Mouse (Mus musculus) layer of hippocampus, postnatal 25 days (tissue): ENCODE measurements around the gene Sik2. TPM values are rescaled to one million over a fixed set of nuclear protein-coding genes. Genes with fewer than 3 reads are reported as not detected.

Source experiments
- DNase-seq, 2 experiments: peaks; one replicate each; pipeline ENCODE4 v3.0.0; 2022; ENCODE audit warnings: mixed read lengths in 2 of 2, low spot score in 1 of 2; ENCODE audit errors: extremely low spot score in 1 of 2
- total RNA-seq, 2 experiments: library from RNA; stranded (reverse); gene quantifications; 2 replicates each; pipeline ENCODE4 v1.2.3; 2021

Gene Sik2
- 10 to 100 TPM; 36.0 to 38.3 TPM for total RNA-seq

DNA sequence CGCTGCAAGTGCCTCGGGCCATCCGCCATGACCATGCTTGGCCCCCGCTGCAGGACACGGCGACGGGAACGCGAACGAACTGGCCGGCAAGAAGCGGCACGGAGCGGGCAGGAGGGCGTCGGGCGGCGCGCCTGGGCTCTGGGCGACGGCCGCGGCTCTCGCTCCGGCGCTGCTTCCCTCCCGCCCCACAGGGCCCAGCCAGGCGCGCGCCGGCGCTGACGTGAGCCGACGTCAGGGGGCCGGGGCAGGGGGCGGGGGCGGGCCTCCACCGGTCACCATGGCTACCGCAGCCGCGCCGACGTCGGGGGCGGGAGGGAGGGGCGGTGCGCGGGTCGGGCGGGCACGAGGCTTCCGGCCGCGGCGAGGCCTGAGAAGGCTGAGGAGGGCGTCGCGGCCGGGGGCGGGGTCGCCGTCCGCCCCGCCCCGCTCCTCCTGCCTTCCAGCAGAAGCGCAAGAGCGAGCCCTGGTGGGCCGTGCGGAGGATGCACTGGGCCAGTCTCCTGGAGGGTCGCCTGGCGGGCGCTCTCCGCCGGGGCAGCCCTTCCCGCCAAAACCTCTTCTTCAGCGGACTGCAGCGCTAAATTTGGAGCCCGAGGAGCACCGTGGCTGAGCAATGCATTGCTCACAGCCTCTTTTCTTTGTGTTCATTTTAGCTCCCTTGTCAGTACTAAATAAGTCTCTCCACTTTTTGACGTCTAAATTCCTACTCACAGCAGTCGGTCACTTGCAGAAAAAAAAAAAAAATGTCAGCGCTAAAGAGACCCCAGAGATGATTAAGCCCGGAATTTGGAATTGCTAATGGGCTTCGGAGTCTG, at the start of gene Sik2:
Gene Sik2 (minus strand): TSS at position 233 of the 815 bp plus-strand sequence.
- peak; percentile 77 for DNase-seq

DNA sequence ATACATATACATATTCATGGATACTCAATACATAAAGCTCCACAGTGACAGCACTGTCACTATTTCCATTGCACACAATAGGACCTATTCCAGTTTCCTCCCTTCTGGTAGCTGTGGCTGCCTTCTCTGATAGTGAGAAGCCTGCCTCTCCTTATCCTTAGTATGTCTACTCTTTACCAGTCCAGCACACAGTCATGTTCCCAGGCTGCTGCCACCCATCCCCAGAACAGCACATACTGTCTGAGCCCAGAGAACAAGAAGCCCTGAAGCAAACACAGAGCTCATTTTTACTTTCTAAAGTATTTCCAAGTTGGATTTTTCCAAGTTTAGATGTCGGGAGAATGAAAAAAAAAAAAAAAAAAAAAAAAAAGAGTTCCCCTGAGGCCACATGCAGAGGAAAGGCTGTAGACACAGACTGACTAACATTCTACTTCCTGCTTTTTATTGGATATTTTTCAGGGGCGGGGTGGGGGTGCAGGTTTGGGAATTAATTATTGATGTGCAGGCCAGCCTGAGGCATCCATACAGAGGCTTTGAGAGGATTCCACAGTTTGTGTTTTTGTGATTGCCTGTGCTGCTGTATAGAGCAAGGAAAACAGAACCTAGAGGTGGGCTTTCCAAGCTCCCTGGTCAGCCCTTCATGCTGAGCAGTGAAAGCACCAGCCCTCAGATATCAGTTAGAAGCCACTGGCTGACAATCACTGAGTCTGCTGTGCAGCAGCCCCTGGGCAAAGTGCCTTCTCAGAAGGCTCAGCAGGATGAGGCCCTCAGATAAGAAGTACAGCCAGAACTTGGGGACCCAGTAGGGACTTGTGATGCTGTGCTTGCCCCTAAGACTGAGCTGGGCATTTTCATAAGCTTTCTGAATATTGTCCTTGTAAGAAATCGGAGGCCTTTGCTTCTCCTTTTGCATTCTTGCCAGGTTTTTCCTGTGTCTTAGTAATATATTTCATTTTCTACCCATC, 47.8 kb upstream of the Sik2 start:
- no peak for DNase-seq

DNA sequence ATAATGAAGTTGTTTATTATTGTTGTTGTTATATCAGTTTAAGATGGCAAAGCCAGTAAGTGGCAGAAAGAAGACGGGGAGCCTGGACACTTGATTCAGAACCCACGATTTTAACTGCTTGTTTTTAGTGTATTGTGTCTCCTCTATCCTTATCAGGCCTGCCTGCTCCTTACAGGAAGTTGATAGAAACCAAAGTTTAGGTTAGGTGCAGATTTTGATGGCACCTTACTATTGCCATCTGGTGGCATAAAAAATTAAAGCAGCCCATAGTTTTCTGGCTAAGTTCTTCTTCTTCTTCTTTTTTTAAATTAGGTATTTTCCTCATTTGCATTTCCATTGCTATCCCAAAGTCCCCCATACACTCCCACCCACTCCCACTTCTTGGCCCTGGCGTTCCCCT, 43.3 kb upstream of the Sik2 start:
- no peak for DNase-seq

DNA sequence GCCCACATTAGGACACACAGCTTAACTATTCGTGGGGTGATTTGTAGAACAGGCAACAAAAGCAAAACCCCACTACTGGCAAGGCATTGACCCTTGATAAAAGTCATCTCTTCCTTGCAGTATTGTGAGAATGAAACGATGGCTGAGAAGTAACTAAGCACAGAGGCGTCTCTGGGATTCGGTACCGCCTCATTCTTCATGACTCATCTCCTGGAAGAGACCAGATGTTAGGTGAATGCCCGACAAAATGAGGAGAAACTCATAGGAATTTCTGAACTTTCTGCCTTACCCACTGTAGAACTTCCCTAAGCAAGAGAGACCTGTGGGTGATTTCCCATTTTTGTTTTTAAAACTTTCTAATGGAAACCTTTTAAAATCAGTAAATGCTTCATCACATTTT, 33.3 kb upstream of the Sik2 start:
- DNase-seq: no peak

DNA sequence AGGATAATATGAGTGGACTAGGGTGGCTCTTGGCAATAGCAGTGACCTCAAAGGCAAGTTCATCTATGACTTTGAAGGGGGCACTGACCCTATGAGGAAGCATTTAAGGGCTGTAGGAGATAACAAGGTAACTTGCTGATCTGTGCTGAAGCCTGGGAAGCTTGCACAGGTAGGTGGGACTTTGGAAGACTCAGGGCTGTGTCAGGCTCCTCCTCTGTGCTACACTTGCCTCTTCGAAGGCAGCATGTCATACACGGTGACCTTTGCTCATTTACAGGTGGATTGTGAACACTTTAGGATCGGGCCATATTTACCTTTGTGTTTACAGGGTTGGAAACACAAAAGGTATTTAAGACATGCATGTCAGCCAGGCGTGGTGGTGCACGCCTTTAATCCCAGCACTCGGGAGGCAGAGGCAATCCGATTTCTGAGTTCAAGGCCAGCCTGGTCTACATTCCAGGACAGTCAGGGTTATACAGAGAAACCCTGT, 32.7 kb upstream of the Sik2 start:
- no peak for DNase-seq

DNA sequence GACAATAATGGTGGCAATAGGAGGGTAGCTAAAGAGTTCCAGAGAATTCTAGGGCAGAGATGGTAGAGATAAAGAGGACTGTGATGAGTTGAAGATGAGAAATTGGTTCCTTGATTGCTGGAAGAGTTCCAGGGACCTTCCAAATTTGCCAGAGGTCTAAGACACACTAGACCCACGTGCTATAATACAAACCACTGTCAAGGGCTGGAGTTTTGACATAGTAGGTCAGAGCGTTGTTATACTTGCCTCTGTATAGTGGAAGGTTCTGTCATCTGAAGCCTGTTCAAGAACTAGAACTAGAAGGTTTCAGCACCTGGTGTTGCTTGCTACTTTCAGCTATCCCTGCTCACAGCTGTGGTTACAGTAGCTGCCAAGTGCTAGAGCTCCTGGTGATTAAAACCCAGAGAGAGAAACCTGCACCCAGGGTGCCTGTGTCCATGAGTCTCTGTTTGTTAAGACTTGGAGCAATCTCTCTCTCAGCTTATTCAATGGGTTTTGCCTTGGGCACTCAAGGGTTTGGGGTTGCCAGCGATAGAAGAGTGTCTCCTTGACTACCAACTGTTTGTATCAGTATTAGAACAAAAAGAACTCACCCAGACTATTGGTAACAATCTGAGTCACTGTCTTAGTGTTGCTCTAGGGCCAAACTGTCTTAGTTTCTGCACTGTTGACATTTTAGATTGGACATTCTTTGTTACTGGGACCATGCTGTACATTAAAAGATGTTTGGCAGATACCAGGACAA, 24.1 kb upstream of the Sik2 start:
- no peak for DNase-seq

DNA sequence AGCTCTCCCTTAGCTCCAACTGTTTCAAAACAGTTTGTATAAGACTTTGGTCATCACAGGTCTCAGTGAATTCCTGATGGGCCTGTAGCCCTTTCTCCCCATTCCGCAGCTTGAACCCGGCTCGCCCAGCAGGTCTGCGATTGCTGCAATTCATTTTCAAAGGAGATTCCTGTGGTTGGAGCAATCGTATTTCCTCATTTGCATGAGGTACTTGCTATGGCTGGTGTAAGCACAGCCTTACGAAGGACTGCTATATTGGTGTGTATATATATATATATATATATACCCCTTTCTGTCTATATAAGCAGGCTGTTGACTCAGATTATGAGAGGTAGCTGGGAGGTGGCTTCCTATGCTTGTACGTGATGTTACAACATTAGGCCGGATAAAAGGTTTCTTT, 23.4 kb upstream of the Sik2 start:
- DNase-seq: no peak

DNA sequence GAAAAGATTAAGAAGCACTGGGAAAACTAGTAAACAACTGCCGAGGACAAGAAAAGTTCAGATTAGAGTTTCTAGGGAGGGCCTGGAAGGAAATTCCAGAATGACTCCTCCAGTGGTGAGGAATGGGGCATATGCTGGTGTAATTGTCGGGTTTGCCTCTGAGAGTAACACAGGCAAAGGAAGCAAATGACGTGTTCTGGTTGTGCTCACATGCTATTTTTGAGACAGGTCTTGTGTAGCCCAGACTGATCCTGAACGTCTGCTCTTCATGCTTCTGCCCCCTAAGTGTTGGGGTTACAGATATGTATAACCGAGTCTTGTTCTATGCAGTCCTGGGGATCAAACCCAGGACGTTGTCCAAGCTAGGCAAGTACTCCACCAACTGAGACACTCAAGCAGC, 22.7 kb upstream of the Sik2 start:
- no peak for DNase-seq

DNA sequence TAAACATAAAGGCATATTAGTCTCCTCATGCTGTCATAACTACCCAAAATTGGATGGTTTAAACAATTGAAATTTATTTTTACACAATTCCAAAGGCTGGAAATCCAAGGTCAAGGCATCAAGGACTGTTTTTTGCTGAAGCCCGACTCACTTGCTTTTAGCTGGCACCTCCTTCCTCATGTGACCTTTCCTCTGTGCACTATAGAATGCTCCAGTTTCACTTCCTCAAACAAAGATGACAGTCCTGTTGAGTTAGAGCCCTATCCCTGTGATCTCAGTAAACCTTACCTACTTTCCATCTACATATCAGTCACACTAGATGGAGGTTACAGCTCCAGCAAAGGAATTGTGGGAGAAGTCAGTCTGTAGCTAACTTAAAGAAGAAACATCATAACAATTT, 21.3 kb upstream of the Sik2 start:
- DNase-seq: no peak

DNA sequence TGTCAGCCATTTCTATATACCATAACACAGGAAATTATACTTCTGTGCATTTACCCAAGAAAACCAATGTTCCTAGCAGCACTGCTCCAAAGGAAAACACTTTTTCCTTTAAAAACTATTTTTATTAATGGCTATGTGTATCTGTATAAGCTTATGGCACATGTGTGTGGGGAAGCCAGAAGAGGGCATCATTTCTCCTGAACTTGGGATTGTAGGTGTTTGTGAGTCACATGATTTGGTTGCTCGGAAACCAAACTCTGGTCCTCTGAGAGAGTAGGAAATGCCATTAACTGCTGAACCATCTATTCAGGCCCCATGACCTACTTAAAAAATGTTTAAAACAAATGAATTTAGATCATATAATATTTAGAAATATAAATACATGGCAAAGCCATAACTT, 18.1 kb upstream of the Sik2 start:
- DNase-seq: no peak

DNA sequence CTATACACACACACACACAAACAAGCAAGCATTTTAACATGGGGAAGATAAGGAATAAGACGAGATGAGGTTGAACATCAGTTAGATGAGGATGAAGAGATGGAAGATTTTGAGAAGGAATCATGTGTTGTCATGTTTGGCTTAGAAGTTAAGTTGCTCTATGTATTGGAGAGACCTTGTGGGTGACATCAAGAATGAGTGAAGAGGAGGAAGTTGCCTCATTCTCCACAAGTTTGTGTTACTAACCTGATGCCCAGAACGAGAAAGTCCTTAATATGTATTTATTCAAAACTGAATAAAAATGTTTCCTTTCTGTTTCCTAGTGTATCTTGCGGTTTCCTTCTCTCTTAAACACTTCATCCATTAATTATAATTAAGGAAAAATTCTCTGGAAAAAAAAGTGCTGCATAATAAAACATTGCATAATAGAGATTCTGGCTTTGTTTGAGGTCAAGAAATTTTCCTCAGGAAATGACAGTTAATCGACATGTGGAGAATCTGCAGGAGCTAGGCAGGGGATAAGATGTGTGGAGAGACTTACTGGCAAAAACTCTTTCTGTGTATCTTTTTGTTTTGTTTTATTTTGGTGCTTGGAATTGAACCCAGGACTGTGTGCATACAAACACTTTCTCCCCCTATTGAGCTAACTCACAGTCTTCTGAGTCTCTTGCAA, 12.4 kb upstream of the Sik2 start:
- no peak for DNase-seq

DNA sequence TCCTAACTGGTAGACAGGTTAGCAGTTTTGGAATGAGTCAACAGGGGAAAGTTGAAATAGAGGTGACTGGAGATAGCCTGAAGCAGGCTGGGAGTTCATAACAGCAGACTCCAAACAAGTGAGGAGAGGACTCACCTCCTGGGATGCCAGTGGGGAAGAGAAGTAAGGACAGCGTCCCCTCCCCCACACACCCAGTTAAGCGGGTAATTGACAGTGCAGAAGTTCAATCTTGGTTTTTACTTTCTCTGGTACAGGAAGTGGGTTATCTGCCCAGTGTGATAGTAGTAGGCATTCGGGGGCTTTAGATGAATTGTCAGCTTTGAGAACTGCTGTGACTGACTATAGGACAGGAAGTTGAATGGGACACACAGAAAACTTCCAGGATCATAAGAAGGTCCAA, 11.5 kb upstream of the Sik2 start:
- no peak for DNase-seq

DNA sequence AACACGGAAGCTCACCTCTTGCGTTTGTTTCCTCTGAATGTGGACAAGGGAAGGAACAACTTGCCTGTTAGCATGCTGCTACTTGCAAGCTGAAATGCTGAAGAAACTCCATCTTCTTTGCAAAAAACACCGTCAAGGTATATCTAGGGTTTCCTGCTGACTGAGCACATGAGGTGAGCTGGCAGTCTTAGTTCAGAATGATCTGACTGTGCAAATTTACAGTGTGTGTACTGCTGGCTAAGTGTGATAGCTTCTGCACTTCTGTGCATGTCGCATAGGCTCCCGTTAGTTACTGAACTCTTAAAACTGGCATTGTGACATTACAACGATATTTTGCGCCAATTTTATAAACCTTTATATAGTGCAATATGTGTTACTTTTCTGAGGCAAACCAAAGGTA, 10.8 kb upstream of the Sik2 start:
- DNase-seq: no peak

DNA sequence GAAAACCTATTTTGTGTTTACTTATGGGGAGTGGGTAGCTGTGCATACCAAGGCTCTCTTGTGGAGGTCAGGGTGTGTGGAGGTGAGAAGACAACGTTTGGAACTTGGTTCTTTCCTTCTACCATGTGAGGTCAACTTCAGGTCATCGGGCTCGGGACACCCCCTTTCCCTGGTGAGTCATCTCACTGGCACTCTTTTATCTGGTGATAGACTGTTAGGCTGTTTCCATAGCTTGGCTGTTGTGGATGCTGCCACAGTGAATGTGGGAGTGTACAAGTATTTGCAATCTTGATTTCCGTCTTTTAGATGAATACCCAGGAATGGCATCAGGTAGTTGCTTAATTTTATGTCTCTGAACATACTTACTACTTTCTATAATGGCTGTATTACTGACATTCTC, 6.9 kb upstream of the Sik2 start:
- DNase-seq: no peak

DNA sequence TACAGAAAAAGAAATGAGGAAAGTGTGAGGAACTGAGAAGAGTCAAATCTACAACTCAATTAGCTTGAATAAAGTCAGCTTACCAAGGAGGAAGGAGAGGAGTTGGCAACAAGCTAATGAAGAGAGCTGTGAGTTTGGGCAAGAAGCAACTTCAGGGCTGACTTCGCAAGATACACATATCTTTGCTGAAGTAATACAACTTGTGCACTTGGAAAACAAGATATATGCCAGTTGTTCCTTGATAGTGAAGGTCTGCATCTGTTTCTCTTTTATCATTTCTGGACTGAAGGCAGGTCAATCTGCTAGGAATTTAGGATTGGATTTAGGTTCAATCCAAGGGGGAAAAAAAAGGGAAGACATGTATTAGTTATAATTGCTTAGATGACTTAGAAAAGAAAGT, 4.8 kb upstream of the Sik2 start:
- DNase-seq: no peak

DNA sequence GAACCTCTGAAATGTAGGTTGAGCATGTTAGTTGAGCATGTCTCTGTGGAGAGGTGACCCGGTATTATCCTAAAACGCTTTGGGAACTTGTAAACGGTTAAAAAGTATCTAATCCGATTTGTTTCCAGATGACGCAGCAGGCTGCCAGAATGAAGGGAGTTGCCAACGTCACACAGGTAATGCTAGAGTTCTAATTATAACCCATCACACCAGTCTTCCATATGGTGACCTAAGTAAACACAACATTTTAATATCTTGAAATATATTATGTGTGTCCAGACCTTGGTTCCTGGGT, 730 bp upstream of the Sik2 start:
- no peak for DNase-seq

DNA sequence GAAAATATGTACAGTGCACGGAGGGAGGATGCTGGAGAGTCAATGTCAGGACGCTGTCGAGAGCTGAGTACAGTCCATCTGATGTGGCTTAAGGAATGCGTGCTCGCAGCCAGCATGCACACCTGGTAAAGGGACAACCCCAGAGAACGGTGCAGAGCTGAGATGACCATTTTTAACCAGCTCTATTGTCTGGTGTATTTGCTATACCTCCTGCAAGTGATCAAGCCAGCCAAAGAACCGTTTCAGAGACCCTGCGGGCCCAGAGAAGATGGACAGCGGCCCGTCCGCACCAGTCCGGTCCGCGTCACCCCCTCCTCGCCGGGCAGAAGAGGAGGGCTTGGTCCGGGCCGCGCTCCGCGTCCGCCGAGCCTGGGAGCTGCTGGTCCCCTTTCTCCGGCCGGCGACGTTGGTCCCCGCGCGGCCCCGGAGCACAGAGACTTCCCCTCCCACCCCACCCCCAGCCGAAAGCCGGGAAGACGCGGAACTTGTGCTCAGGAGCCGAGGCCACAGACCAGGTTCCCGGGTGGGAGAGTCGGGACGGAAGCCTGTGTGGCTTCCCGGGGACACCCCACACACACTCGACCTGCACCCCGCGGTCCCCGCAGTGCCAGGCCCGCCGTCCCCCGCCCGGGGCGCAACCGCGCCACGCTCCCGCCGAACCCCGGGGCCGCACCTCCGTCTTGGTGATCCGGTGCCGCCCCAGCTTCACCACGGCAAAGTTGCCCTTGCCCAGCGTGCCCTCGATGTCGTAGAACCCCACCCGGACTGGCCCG, 619 bp downstream of the Sik2 start:
- peak in 1 of 2 experiments; percentile 7 for DNase-seq

DNA sequence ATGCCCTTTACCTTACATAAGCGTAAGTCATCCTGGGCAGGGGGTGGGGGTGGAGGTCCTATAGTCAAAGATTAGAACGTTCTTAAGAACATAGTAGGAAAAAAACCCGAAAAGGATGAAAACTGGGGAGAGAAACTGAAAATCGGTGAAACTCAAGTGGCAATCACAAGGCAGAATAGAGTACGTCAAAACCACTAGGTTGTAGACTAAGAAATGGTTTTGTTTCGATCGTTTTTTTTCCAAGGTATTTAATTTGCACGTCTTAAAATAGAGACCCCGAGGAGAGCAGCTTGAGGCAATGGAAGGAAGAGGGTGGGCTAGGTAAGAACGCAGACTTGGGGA, 1.2 kb downstream of the Sik2 start:
- DNase-seq: no peak

DNA sequence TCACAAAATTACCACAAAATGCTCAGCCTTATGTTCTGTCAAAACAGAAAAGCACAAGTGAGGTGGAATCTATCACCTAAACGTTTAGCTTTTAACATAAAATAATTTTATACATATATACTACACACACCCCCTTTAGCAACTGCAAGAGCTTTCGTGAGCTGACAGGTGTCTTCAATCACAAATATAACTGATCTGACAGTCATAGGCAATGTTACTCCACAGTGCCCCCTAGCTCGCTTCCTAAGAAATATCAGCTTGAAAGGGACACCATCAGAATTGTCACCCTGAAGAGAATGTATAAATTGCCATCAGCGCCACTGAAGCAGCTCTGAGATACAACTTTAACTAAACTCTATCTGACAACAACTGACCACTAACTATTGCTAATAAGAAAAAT, 2.0 kb downstream of the Sik2 start:
- peak; percentile 27 to 76 for DNase-seq

DNA sequence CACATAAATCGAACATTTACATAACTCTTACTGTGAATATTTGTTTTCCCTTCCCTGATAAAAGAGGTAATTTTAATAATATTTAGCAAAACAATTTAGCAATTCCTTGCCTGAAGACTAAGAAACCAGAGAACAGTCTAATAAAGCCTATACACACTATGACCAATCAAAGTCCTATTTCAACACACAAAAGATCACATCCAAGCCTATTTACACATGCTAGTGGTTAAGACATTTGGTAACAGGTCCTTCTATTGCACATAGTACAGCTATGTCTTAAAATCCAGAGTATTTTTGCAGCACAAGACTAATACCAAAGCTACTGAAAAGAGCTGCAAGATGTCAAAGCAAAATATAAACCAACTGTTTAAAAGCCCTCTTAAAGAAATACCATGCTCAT, 4.8 kb downstream of the Sik2 start:
- no peak for DNase-seq
